Mouse (Mus musculus) MEL (cell line): ENCODE data around the gene Gm11541. TPM values are rescaled to one million over a fixed set of nuclear protein-coding genes. Genes with fewer than 3 reads are reported as not detected.

Experiments used
- DNase-seq: peaks from one replicate; pipeline ENCODE4 v3.0.0; 2011; ENCODE audit warnings: low read depth, low spot score
- H3K27ac ChIP-seq: 2 replicates; pipeline ENCODE4 v1.5.1; 2012; ENCODE audit warnings: low read depth, mild to moderate bottlenecking, control low read depth, low read length, moderate library complexity; ENCODE audit not compliant: control insufficient read depth
- H3K27me3 ChIP-seq, 2 experiments: fragments of 150-350 bp in 1 of 2; sonication (generic) in 1 of 2; 2 replicates each; pipeline ENCODE4 v1.6.1; 2012; ENCODE audit warnings: low read length in 2 of 2, mild to moderate bottlenecking in 2 of 2, improper control_type of control experiment in 1 of 2, moderate library complexity in 1 of 2; ENCODE audit not compliant: insufficient read depth in 2 of 2, control insufficient read depth in 1 of 2
- H3K36me3 ChIP-seq, 2 experiments: 2 replicates each; pipeline ENCODE4 v1.6.1; 2012 to 2014; ENCODE audit warnings: low read length in 2 of 2, improper control_type of control experiment in 1 of 2, inconsistent platforms in 1 of 2, mild to moderate bottlenecking in 1 of 2; ENCODE audit not compliant: insufficient read depth in 2 of 2, control insufficient read depth in 1 of 2
- H3K4me1 ChIP-seq, 2 experiments: fragments of 150-350 bp in 1 of 2; sonication (generic) in 1 of 2; 2 replicates each; pipeline ENCODE4 v1.6.1; 2012; ENCODE audit warnings: low read length in 2 of 2, improper control_type of control experiment in 1 of 2, mild to moderate bottlenecking in 1 of 2; ENCODE audit not compliant: insufficient read depth in 2 of 2, control insufficient read depth in 1 of 2
- H3K4me3 ChIP-seq, 2 experiments: fragments of 150-350 bp in 1 of 2; sonication (generic) in 1 of 2; 2 replicates each; pipeline ENCODE4 v1.5.1; 2012; ENCODE audit warnings: low read depth in 2 of 2, low read length in 2 of 2, mild to moderate bottlenecking in 2 of 2, moderate library complexity in 2 of 2, control low read depth in 1 of 2, improper control_type of control experiment in 1 of 2; ENCODE audit not compliant: control insufficient read depth in 1 of 2, insufficient read depth in 1 of 2
- H3K79me2 ChIP-seq: 2 replicates; pipeline ENCODE4 v1.6.1; 2012; ENCODE audit warnings: mild to moderate bottlenecking, low read length, moderate library complexity; ENCODE audit not compliant: control insufficient read depth, poor library complexity, insufficient read depth
- H3K9ac ChIP-seq: 2 replicates; pipeline ENCODE4 v1.6.1; 2012; ENCODE audit warnings: low read depth, mild to moderate bottlenecking, control low read depth, low read length, moderate library complexity; ENCODE audit not compliant: control insufficient read depth, poor library complexity, severe bottlenecking
- H3K9me3 ChIP-seq: fragments of 150-350 bp; sonication (generic); replicated peaks from 2 replicates; pipeline ENCODE4 v1.6.1; 2012; ENCODE audit warnings: mild to moderate bottlenecking, low read length, improper control_type of control experiment, moderate library complexity; ENCODE audit not compliant: insufficient read depth
- BHLHE40 ChIP-seq: IDR thresholded peaks from 2 replicates; pipeline ENCODE4 v1.6.1; 2012; ENCODE audit warnings: low read depth, mild to moderate bottlenecking, inconsistent platforms, low read length, improper control_type of control experiment, borderline replicate concordance
- CHD1 ChIP-seq: IDR thresholded peaks from 2 replicates; pipeline ENCODE4 v1.6.1; 2012; ENCODE audit warnings: low read depth, mild to moderate bottlenecking, inconsistent platforms, low read length, improper control_type of control experiment
- CHD2 ChIP-seq: IDR thresholded peaks from 2 replicates; pipeline ENCODE4 v1.6.1; 2011; ENCODE audit warnings: low read length, improper control_type of control experiment
- ELF1 ChIP-seq: IDR thresholded peaks from 2 replicates; pipeline ENCODE4 v1.6.1; 2014; ENCODE audit warnings: low read depth, mild to moderate bottlenecking, inconsistent platforms, low read length, improper control_type of control experiment, moderate library complexity
- EP300 ChIP-seq, 2 experiments: IDR thresholded peaks; 2 replicates each; pipeline ENCODE4 v1.6.1; 2011; ENCODE audit warnings: improper control_type of control experiment in 2 of 2, low read length in 2 of 2, low read depth in 1 of 2, mild to moderate bottlenecking in 1 of 2
- ETS1 ChIP-seq: IDR thresholded peaks from 2 replicates; pipeline ENCODE4 v1.6.1; 2012; ENCODE audit warnings: low read depth, mild to moderate bottlenecking, inconsistent platforms, low read length, improper control_type of control experiment, moderate library complexity
- GATA1 ChIP-seq: IDR thresholded peaks from 2 replicates; pipeline ENCODE4 v1.6.1; 2011; ENCODE audit warnings: low read depth, low read length, improper control_type of control experiment
- HCFC1 ChIP-seq: IDR thresholded peaks from 2 replicates; pipeline ENCODE4 v1.6.1; 2012; ENCODE audit warnings: low read depth, mild to moderate bottlenecking, inconsistent platforms, low read length, improper control_type of control experiment, moderate library complexity
- MAX ChIP-seq: IDR thresholded peaks from 2 replicates; pipeline ENCODE4 v1.6.1; 2011; ENCODE audit warnings: low read length, improper control_type of control experiment
- MAZ ChIP-seq: IDR thresholded peaks from 2 replicates; pipeline ENCODE4 v1.6.1; 2012; ENCODE audit warnings: low read depth, mild to moderate bottlenecking, inconsistent platforms, low read length, improper control_type of control experiment
- MXI1 ChIP-seq: IDR thresholded peaks from 2 replicates; pipeline ENCODE4 v1.6.1; 2011; ENCODE audit warnings: mild to moderate bottlenecking, low read depth, low read length, improper control_type of control experiment
- MYB ChIP-seq: IDR thresholded peaks from 2 replicates; pipeline ENCODE4 v1.6.1; 2011; ENCODE audit warnings: mild to moderate bottlenecking, low read depth, low read length, improper control_type of control experiment
- MYC ChIP-seq: IDR thresholded peaks from 2 replicates; pipeline ENCODE4 v1.6.1; 2011; ENCODE audit warnings: low read depth, mild to moderate bottlenecking, low read length, improper control_type of control experiment, moderate library complexity
- NELFE ChIP-seq: IDR thresholded peaks from 2 replicates; pipeline ENCODE4 v1.6.1; 2011; ENCODE audit warnings: low read depth, low read length, improper control_type of control experiment
- NRF1 ChIP-seq: IDR thresholded peaks from 2 replicates; pipeline ENCODE4 v1.6.1; 2014; ENCODE audit warnings: low read depth, mild to moderate bottlenecking, inconsistent platforms, low read length, improper control_type of control experiment, moderate library complexity; ENCODE audit not compliant: poor library complexity, insufficient read depth, severe bottlenecking
- POLR2A ChIP-seq, 2 experiments: IDR thresholded peaks; 2 replicates each; pipeline ENCODE4 v1.6.1; 2011 to 2012; ENCODE audit warnings: low read length in 2 of 2, mild to moderate bottlenecking in 2 of 2, control low read depth in 1 of 2, improper control_type of control experiment in 1 of 2, low read depth in 1 of 2, moderate library complexity in 1 of 2; ENCODE audit not compliant: control insufficient read depth in 1 of 2, insufficient read depth in 1 of 2, poor library complexity in 1 of 2
- POLR2AphosphoS2 ChIP-seq: IDR thresholded peaks from 2 replicates; pipeline ENCODE4 v1.6.1; 2011; ENCODE audit warnings: low read length, improper control_type of control experiment
- POLR2AphosphoS5 ChIP-seq: IDR thresholded peaks from 2 replicates; pipeline ENCODE4 v1.6.1; 2012; ENCODE audit warnings: low read depth, borderline replicate concordance, mild to moderate bottlenecking, inconsistent platforms, low read length, moderate library complexity, mixed read lengths
- RCOR1 ChIP-seq: IDR thresholded peaks from 2 replicates; pipeline ENCODE4 v1.6.1; 2012; ENCODE audit warnings: low read depth, mild to moderate bottlenecking, inconsistent platforms, low read length, improper control_type of control experiment
- SIN3A ChIP-seq: IDR thresholded peaks from 2 replicates; pipeline ENCODE4 v1.6.1; 2012; ENCODE audit warnings: low read length, improper control_type of control experiment, inconsistent platforms
- TAL1 ChIP-seq: IDR thresholded peaks from 2 replicates; pipeline ENCODE4 v1.6.1; 2012; ENCODE audit warnings: mild to moderate bottlenecking, inconsistent platforms, low read length, moderate library complexity, mixed read lengths
- TCF12 ChIP-seq: IDR thresholded peaks from 2 replicates; pipeline ENCODE4 v1.6.1; 2014; ENCODE audit warnings: low read depth, mild to moderate bottlenecking, inconsistent platforms, low read length, improper control_type of control experiment, moderate library complexity
- USF1 ChIP-seq: IDR thresholded peaks from 2 replicates; pipeline ENCODE4 v1.6.1; 2014; ENCODE audit warnings: low read depth, mild to moderate bottlenecking, inconsistent platforms, low read length, improper control_type of control experiment, moderate library complexity
- USF2 ChIP-seq, 2 experiments: IDR thresholded peaks; 2 replicates each; pipeline ENCODE4 v1.6.1; 2011 to 2012; ENCODE audit warnings: improper control_type of control experiment in 2 of 2, low read length in 2 of 2, borderline replicate concordance in 1 of 2, inconsistent platforms in 1 of 2, low read depth in 1 of 2, mild to moderate bottlenecking in 1 of 2; ENCODE audit not compliant: insufficient read depth in 1 of 2
- ZKSCAN1 ChIP-seq: IDR thresholded peaks from 2 replicates; pipeline ENCODE4 v1.6.1; 2012; ENCODE audit warnings: low read depth, mild to moderate bottlenecking, inconsistent platforms, low read length, improper control_type of control experiment, moderate library complexity
- ZMIZ1 ChIP-seq: IDR thresholded peaks from 2 replicates; pipeline ENCODE4 v1.6.1; 2012; ENCODE audit warnings: low read depth, mild to moderate bottlenecking, inconsistent platforms, low read length, improper control_type of control experiment, moderate library complexity
- ZNF384 ChIP-seq: IDR thresholded peaks from 2 replicates; pipeline ENCODE4 v1.6.1; 2012; ENCODE audit warnings: low read depth, mild to moderate bottlenecking, inconsistent platforms, low read length, improper control_type of control experiment
- polyA plus RNA-seq, 2 experiments: library from polyadenylated mRNA; stranded (reverse) in 1 of 2; unstranded in 1 of 2; fragments of >175 nt in 1 of 2; fragments of >200 nt in 1 of 2; gene quantifications; 2 replicates each; pipeline versions ENCODE4 v1.2.1 to v1.2.4; 2012; ENCODE audit warnings: low replicate concordance in 2 of 2, low read depth in 1 of 2; ENCODE audit not compliant: insufficient read length in 2 of 2, insufficient read depth in 1 of 2, missing spikeins in 1 of 2
- total RNA-seq: library from RNA; depleted of rRNA; stranded (reverse); fragments of 300-350 nt; gene quantifications from 2 replicates; pipeline ENCODE4 v1.2.3, GENCODE M21; 2012

Gm11541 gene
- total and polyA plus RNA-seq, 3 experiments = not detected

DNA sequence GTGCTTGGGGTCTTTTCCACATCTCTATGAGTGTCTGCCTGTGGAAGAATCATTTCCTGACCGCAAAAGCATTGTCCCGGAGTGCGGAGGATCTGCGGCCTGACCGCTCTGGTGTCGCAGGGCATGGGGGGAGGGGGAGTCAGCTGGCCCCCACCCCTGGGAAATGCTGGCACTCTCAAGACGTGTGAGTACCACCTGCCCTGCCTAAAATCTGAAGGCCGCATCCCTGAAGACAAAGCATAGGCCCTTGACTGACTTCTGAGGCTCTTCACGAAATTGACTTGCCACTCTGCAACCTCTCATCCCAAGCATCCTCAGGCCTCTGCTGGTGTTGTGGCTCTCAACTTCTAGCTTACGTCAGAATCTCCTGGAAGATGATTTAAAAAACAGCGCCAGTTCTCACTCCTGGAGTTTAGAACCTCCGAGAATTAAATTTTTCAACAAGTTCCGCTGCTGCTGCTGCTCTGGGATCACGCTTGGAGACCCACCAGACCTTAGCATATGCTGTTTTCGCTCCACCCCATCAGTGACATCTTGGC lies 26.6 kb downstream of the Gm11541 start:
- H3K9ac ChIP-seq = peak overlapping the region; percentile 43; the same call in 1 of the 2 replicates
- TF ChIP-seq ETS1 (no peak), POLR2AphosphoS2 (no peak), MAX (no peak), EP300 (IDR thresholded peaks at IDR 0.05; ENCODE audit: low read depth in 1 of 2, low read length in 2 of 2) (no peak), SIN3A (no peak), ZNF384 (no peak)
- H3K27ac ChIP-seq = no peak overlapping the region
- H3K79me2 ChIP-seq = peaks cover 3% of the 10 kb centered on the region; the same call in 1 of the 2 replicates
- H3K4me1 ChIP-seq = peaks cover 0 to 7% of the 10 kb centered on the region in 2 experiments; a peak in 2 of 4 replicates
- peaks cover under 1 to 7% of the 10 kb centered on the region in 2 experiments; a peak in 3 of 4 replicates for H3K27me3 ChIP-seq
- H3K9me3 ChIP-seq = no peaks in the 10 kb centered on the region
- DNase-seq = no peak
- H3K4me3 ChIP-seq = peak overlapping the region; percentile 68 to 84
- no peaks in the 10 kb centered on the region; a peak in 1 of 4 replicates for H3K36me3 ChIP-seq

DNA sequence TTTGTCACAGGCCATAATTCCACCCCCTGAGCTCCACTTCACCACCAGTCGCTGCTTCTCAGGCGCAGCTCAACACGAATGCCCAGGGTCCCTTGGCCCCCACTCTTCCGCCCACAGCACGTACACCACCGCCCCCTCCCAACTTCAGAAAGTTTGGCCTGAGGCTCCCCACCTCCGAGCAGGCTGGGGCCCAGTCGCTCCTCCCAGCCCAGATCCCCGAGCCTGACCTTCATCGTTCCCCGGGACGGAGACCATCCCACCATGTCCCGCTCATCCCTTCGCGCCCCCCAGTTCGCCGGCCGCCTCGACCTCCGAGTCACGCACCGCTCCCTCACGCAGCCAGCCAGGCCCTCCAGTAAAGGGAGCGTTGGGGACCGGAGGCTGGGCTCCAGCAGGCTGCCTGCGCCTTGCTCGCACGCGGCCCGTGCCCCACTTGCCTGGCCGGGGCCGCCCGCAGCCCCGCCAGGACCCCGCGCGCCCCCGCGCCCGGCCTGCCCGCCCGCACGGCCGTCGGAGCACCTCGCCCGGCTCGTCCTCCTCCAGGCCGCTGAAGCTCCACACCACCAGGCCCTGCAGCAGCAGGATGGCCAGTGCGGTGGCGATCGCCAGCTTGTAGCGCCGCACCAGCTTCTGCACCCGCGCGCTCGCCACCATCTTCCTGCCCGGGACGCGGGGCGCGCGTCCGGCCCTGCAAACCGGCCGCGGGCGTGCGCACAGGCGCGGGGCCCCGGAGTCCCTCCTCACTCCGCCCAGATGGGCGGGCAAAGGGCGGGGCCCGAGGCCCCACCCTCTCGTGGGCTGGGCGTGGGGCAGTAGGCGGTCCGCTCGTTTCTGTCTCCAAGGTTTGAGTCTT lies 27.3 kb downstream of the Gm11541 start, which contains the start of gene Xylt2:
TSS of gene Xylt2 (minus strand) at position 762 of the 853 bp plus-strand sequence.
- peaks cover 0 to 5% of the 10 kb centered on the region in 2 experiments; a peak in 3 of 4 replicates for H3K27me3 ChIP-seq
- 0 out of 2 replicates have a peak, but pooled peaks have one; percentile 31 for TF ChIP-seq ELF1
- no peak for TF ChIP-seq TAL1
- TF ChIP-seq ZKSCAN1 = no peak
- TF ChIP-seq USF2 (IDR thresholded peaks at IDR 0.05; ENCODE audit: borderline replicate concordance in 1 of 2, insufficient read depth in 1 of 2, low read depth in 1 of 2, low read length in 2 of 2) = no peak
- 0 out of 2 replicates have a peak, but pooled peaks have one; percentile 15 for TF ChIP-seq CHD1
- TF ChIP-seq EP300 (IDR thresholded peaks at IDR 0.05; ENCODE audit: low read depth in 1 of 2, low read length in 2 of 2) = no peak
- no peak for TF ChIP-seq MYB
- TF ChIP-seq MAZ = no peak
- no peak for TF ChIP-seq RCOR1
- TF ChIP-seq SIN3A = 0 out of 2 replicates have a peak, but pooled peaks have one; percentile 13
- 0 out of 2 replicates have a peak, but pooled peaks have one; percentile 45 for TF ChIP-seq ZMIZ1
- TF ChIP-seq MYC = no peak
- TF ChIP-seq NRF1 = peak; percentile 69
- peak; percentile 84 to 89; a peak in 3 of 4 replicates for TF ChIP-seq POLR2A (IDR thresholded peaks at IDR 0.05; ENCODE audit: control insufficient read depth in 1 of 2, insufficient read depth in 1 of 2, low read depth in 1 of 2, low read length in 2 of 2, poor library complexity in 1 of 2)
- no peak for TF ChIP-seq CHD2
- TF ChIP-seq MXI1 = peak; percentile 67
- peak; percentile 85 for TF ChIP-seq NELFE
- peak; percentile 66; the same call in 1 of the 2 replicates for TF ChIP-seq POLR2AphosphoS2
- no peak for TF ChIP-seq BHLHE40
- peak; percentile 56; the same call in 1 of the 2 replicates for TF ChIP-seq HCFC1
- TF ChIP-seq POLR2AphosphoS5 = no peak
- no peak for TF ChIP-seq GATA1
- no peak for TF ChIP-seq TCF12
- no peak for TF ChIP-seq USF1
- peak within 1 kb of the TSS; percentile 80 to 84 for H3K4me3 ChIP-seq
- peaks cover 3% of the 10 kb centered on the region; the same call in 1 of the 2 replicates for H3K79me2 ChIP-seq
- H3K36me3 ChIP-seq = no peaks in the 10 kb centered on the region; a peak in 1 of 4 replicates
- no peak within 1 kb of the TSS for H3K27ac ChIP-seq
- DNase-seq = peak; percentile 93
- H3K4me1 ChIP-seq = peaks cover 0 to 7% of the 10 kb centered on the region in 2 experiments; a peak in 2 of 4 replicates
- H3K9ac ChIP-seq = peak within 1 kb of the TSS; percentile 87
- H3K9me3 ChIP-seq = no peaks in the 10 kb centered on the region
